Mouse (Mus musculus) thymus, adult 2 months (tissue): Measurements from ENCODE around the gene 2010111I01Rik.

Experiments
- CTCF ChIP-seq: fragments of 200-500 bp; IDR thresholded peaks from 2 replicates; pipeline ENCODE4 v1.5.1; 2012; ENCODE audit warnings: mild to moderate bottlenecking, control low read depth, low read length, moderate library complexity, borderline replicate concordance; ENCODE audit not compliant: control insufficient read depth, poor library complexity, insufficient read depth; ENCODE audit errors: extremely low read depth
- POLR2A ChIP-seq: fragments of 200-500 bp; IDR thresholded peaks from 2 replicates; pipeline ENCODE4 v1.6.1; 2012; ENCODE audit warnings: mild to moderate bottlenecking, low read length, control low read depth, moderate library complexity; ENCODE audit not compliant: control insufficient read depth, poor library complexity, insufficient read depth; ENCODE audit errors: extremely low read depth

- TF ChIP-seq POLR2A (no peak), CTCF (no peak)
Observed at GRCm38 (mm10) chr13:63127516-63127915, 162.8 kb downstream of the 2010111I01Rik start.
